In genomic region chr13:69809681-69810611, GRCm38 (mm10) we compare ENCODE assay signal across 8 mouse cellular contexts. TPM values are rescaled to one million over a fixed set of nuclear protein-coding genes. Genes with fewer than 3 reads are reported as not detected.
DNase-seq lines count a peak whose midpoint lies in the region; ATAC-seq lines count a peak whose summit lies in the region.

No protein-coding gene starts in this region.

- ATAC-seq in lung, embryonic 15.5 days (ENCODE audit: borderline replicate concordance, extremely low read depth, low FRiP score, low TSS enrichment) = peak; percentile 95

- WGBS in lung, embryonic 15.5 days = 1% methylated on average over 55 of the region's 55 CpGs

- H3K4me1 ChIP-seq in lung, embryonic 15.5 days = peaks cover 11% of the 10 kb centered on the region

- H3K9ac ChIP-seq in lung, embryonic 15.5 days = peak overlapping the region; percentile 94

- no peaks in the 10 kb centered on the region for H3K9me3 ChIP-seq in lung, embryonic 15.5 days

- H3K27ac ChIP-seq in lung, embryonic 15.5 days = no peak overlapping the region

- peaks cover 25% of the 10 kb centered on the region for H3K36me3 ChIP-seq in lung, embryonic 15.5 days

- H3K4me3 ChIP-seq in lung, embryonic 15.5 days = peak overlapping the region; percentile 99

- DNase-seq in MN1 (ENCODE audit: low spot score) = peak; percentile 89
- DNase-seq in cerebellum, adult 8-10 months = peak; percentile 82
- DNase-seq in forelimb bud, embryonic 11.5 days (ENCODE audit: low read depth, low spot score) = peak; percentile 71
- peak; percentile 93 for DNase-seq in heart, postnatal 4 days
- DNase-seq in layer of hippocampus, adult 8-10 months (ENCODE audit: low spot score in 2 of 2) = peak; percentile 61 to 74
- DNase-seq in ovary, adult 18-20 months (ENCODE audit: low spot score) = peak; percentile 75
- DNase-seq in thymus, postnatal 0 days (ENCODE audit: low spot score) = peak; percentile 89

- no peaks in the 10 kb centered on the region for H3K27me3 ChIP-seq in lung, embryonic 15.5 days

- H3K4me2 ChIP-seq in lung, embryonic 15.5 days = peak overlapping the region; percentile 94

RNA-seq across cellular contexts. Expression of gene Med10, which starts 7.8 kb away (rescaled TPM):
- 10 to 100 TPM; 49.6 to 51.6 TPM for total RNA-seq in heart, postnatal 4 days (2021)
- total RNA-seq in layer of hippocampus, adult 8-10 months (2022) = 10 to 100 TPM; 54.9 to 59.6 (median 56.3) TPM
- 137 and 141 TPM in 2 replicates for polyA plus RNA-seq in lung, embryonic 15.5 days (2015; fragmentation: Nextera tagmentation; extraction: Ambion mirVana)
- polyA plus RNA-seq in thymus, postnatal 0 days (2015; fragmentation: Nextera tagmentation; extraction: Ambion mirVana) = 207 and 234 TPM in 2 replicates
